Mouse (Mus musculus): Measurements from ENCODE around the gene Dab2ip. TPM values are rescaled to one million over a fixed set of nuclear protein-coding genes. Genes with fewer than 3 reads are reported as not detected.

Dab2ip gene
- polyA plus RNA-seq (2015; fragmentation: Nextera tagmentation; extraction: Ambion mirVana), result 52.3 and 53.4 TPM in 2 replicates

GRCm38 (mm10) chr2:35557911-35558825, at the start of gene Dab2ip:
Dab2ip (plus strand) TSS chr2:35558266.
- peak within 1 kb of the TSS; percentile 61 for H3K9ac ChIP-seq
- ATAC-seq (ENCODE audit: low FRiP score, low read depth), result peak; percentile 33; the same call in 1 of the 2 replicates
- 18% methylated on average over 29 of the region's 29 CpGs for WGBS

GRCm38 (mm10) chr2:35508597-35509342, 49.3 kb upstream of the Dab2ip start:
- no peaks in the 10 kb centered on the region for H3K27me3 ChIP-seq
- peak overlapping the region; percentile 65 for H3K27ac ChIP-seq
- H3K4me2 ChIP-seq (replicated peaks), result 0 out of 2 replicates have a peak overlapping the region, but pooled peaks have one; percentile 3
- peaks cover 78% of the 10 kb centered on the region for H3K4me1 ChIP-seq
- WGBS, result 14% methylated on average over 10 of the region's 10 CpGs
- peak; percentile 45; the same call in 1 of the 2 replicates for ATAC-seq (ENCODE audit: low FRiP score, low read depth)
- no peaks in the 10 kb centered on the region for H3K9me3 ChIP-seq
- no peak overlapping the region; the same call in 1 of the 2 replicates for H3K9ac ChIP-seq
- no peaks in the 10 kb centered on the region for H3K36me3 ChIP-seq
- H3K4me3 ChIP-seq, result no peak overlapping the region

More at GRCm38 (mm10) chr2:35557911-35558825, at the start of gene Dab2ip:
- Histone ChIP-seq H3K27ac (peak within 1 kb of the TSS; percentile 87), H3K4me3 (peak within 1 kb of the TSS; percentile 33), H3K4me2 (replicated peaks) (peak within 1 kb of the TSS; percentile 63), H3K36me3 (no peaks in the 10 kb centered on the region), H3K27me3 (no peaks in the 10 kb centered on the region), H3K9me3 (no peaks in the 10 kb centered on the region), H3K4me1 (peaks cover 44% of the 10 kb centered on the region)

- ATAC-seq (ENCODE audit: low FRiP score, low read depth), result no peak
- H3K9me3 ChIP-seq, result no peaks in the 10 kb centered on the region
- H3K4me2 ChIP-seq (replicated peaks), result no peak overlapping the region
- 20% methylated on average over 6 of the region's 6 CpGs for WGBS
- peaks cover 78% of the 10 kb centered on the region for H3K4me1 ChIP-seq
- H3K27ac ChIP-seq, result peak overlapping the region; percentile 65
- no peaks in the 10 kb centered on the region for H3K27me3 ChIP-seq
- no peak overlapping the region for H3K9ac ChIP-seq
- no peaks in the 10 kb centered on the region for H3K36me3 ChIP-seq
- no peak overlapping the region for H3K4me3 ChIP-seq
Observed at GRCm38 (mm10) chr2:35509343-35509667, 48.8 kb upstream of the Dab2ip start.

- H3K36me3 ChIP-seq, result no peaks in the 10 kb centered on the region
- peak overlapping the region; percentile 65; the same call in 1 of the 2 replicates for H3K27ac ChIP-seq
- 41% methylated on average over 4 of the region's 4 CpGs for WGBS
- H3K9me3 ChIP-seq, result no peaks in the 10 kb centered on the region
- H3K4me3 ChIP-seq, result no peak overlapping the region
- H3K9ac ChIP-seq, result no peak overlapping the region
- no peaks in the 10 kb centered on the region for H3K27me3 ChIP-seq
- peaks cover 78% of the 10 kb centered on the region for H3K4me1 ChIP-seq
- H3K4me2 ChIP-seq (replicated peaks), result no peak overlapping the region
- no peak for ATAC-seq (ENCODE audit: low FRiP score, low read depth)
Observed at GRCm38 (mm10) chr2:35509888-35510287, 48.2 kb upstream of the Dab2ip start.

GRCm38 (mm10) chr2:35510920-35511319, 47.1 kb upstream of the Dab2ip start:
- Histone ChIP-seq H3K4me2 (replicated peaks) (no peak overlapping the region), H3K9me3 (no peaks in the 10 kb centered on the region), H3K36me3 (no peaks in the 10 kb centered on the region), H3K27me3 (no peaks in the 10 kb centered on the region), H3K4me3 (no peak overlapping the region), H3K9ac (no peak overlapping the region), H3K27ac (no peak overlapping the region), H3K4me1 (peaks cover 73% of the 10 kb centered on the region)
- WGBS, result 33% methylated on average over 1 of the region's 1 CpGs
- ATAC-seq (ENCODE audit: low FRiP score, low read depth), result no peak

GRCm38 (mm10) chr2:35512226-35512625, 45.8 kb upstream of the Dab2ip start:
- 94% methylated on average over 4 of the region's 4 CpGs for WGBS
- no peak overlapping the region for H3K4me3 ChIP-seq
- ATAC-seq (ENCODE audit: low FRiP score, low read depth), result no peak
- H3K27ac ChIP-seq, result no peak overlapping the region
- H3K4me1 ChIP-seq, result peaks cover 62% of the 10 kb centered on the region
- no peak overlapping the region for H3K4me2 ChIP-seq (replicated peaks)
- H3K9ac ChIP-seq, result no peak overlapping the region
- H3K36me3 ChIP-seq, result no peaks in the 10 kb centered on the region
- H3K27me3 ChIP-seq, result no peaks in the 10 kb centered on the region
- no peaks in the 10 kb centered on the region for H3K9me3 ChIP-seq

- WGBS, result 18% methylated on average over 14 of the region's 14 CpGs
- ATAC-seq (ENCODE audit: low FRiP score, low read depth), result peak; percentile 90
- Histone ChIP-seq H3K27me3 (no peaks in the 10 kb centered on the region), H3K9ac (peak overlapping the region; percentile 8; the same call in 1 of the 2 replicates), H3K4me1 (peaks cover 44% of the 10 kb centered on the region), H3K9me3 (0 out of 2 replicates have a peak, but pooled peaks cover 8% of the 10 kb centered on the region), H3K4me3 (no peak overlapping the region), H3K4me2 (replicated peaks) (peak overlapping the region; percentile 46), H3K27ac (peak overlapping the region; percentile 97), H3K36me3 (no peaks in the 10 kb centered on the region)
Observed at GRCm38 (mm10) chr2:35514051-35514892, 43.8 kb upstream of the Dab2ip start.

- no peak overlapping the region for H3K27ac ChIP-seq
- ATAC-seq (ENCODE audit: low FRiP score, low read depth), result no peak
- WGBS, result 90% methylated on average over 14 of the region's 14 CpGs
Observed at GRCm38 (mm10) chr2:35526612-35527242, 31.3 kb upstream of the Dab2ip start.

GRCm38 (mm10) chr2:35529086-35529485, 29.0 kb upstream of the Dab2ip start:
- Histone ChIP-seq H3K4me2 (replicated peaks) (no peak overlapping the region), H3K4me3 (no peak overlapping the region), H3K36me3 (no peaks in the 10 kb centered on the region), H3K4me1 (no peaks in the 10 kb centered on the region), H3K27me3 (no peaks in the 10 kb centered on the region), H3K9ac (no peak overlapping the region), H3K9me3 (no peaks in the 10 kb centered on the region), H3K27ac (no peak overlapping the region)
- no peak for ATAC-seq (ENCODE audit: low FRiP score, low read depth)
- WGBS, result 88% methylated on average over 2 of the region's 2 CpGs

More at GRCm38 (mm10) chr2:35526612-35527242, 31.3 kb upstream of the Dab2ip start:
- H3K27me3 ChIP-seq, result no peaks in the 10 kb centered on the region
- H3K9ac ChIP-seq, result no peak overlapping the region
- no peaks in the 10 kb centered on the region for H3K4me1 ChIP-seq
- no peaks in the 10 kb centered on the region for H3K36me3 ChIP-seq
- no peaks in the 10 kb centered on the region for H3K9me3 ChIP-seq
- H3K4me3 ChIP-seq, result no peak overlapping the region
- no peak overlapping the region for H3K4me2 ChIP-seq (replicated peaks)

GRCm38 (mm10) chr2:35529856-35530255, 28.2 kb upstream of the Dab2ip start:
- no peaks in the 10 kb centered on the region for H3K9me3 ChIP-seq
- no peak overlapping the region for H3K4me2 ChIP-seq (replicated peaks)
- H3K36me3 ChIP-seq, result no peaks in the 10 kb centered on the region
- no peak overlapping the region for H3K4me3 ChIP-seq
- H3K9ac ChIP-seq, result no peak overlapping the region
- no peaks in the 10 kb centered on the region for H3K27me3 ChIP-seq
- ATAC-seq (ENCODE audit: low FRiP score, low read depth), result no peak
- no peak overlapping the region for H3K27ac ChIP-seq
- WGBS, result 62% methylated on average over 4 of the region's 4 CpGs
- no peaks in the 10 kb centered on the region for H3K4me1 ChIP-seq

- WGBS, result 78% methylated on average over 10 of the region's 10 CpGs
- ATAC-seq (ENCODE audit: low FRiP score, low read depth), result no peak
- H3K36me3 ChIP-seq, result no peaks in the 10 kb centered on the region
Observed at GRCm38 (mm10) chr2:35530732-35531131, 27.3 kb upstream of the Dab2ip start.

More at GRCm38 (mm10) chr2:35530732-35531131, 27.3 kb upstream of the Dab2ip start:
- H3K9ac ChIP-seq, result no peak overlapping the region
- no peaks in the 10 kb centered on the region for H3K4me1 ChIP-seq
- no peaks in the 10 kb centered on the region for H3K9me3 ChIP-seq
- H3K27me3 ChIP-seq, result no peaks in the 10 kb centered on the region
- H3K4me3 ChIP-seq, result no peak overlapping the region
- no peak overlapping the region for H3K27ac ChIP-seq
- no peak overlapping the region for H3K4me2 ChIP-seq (replicated peaks)
